ENCODE assay signal across 14 mouse cellular contexts in genomic region chr10:53165036-53165435, GRCm38 (mm10).
"Had no signal": no experiment of that assay in that cellular context is flagged by ENCODE, and none has a peak within 500 bp of the region (broad histone marks: within the 10 kb centered on the region; RNA-seq: fewer than 3 reads in every experiment).

No protein-coding gene starts in this region.

- H3K27me3 ChIP-seq: embryonic facial prominence, embryonic 12.5 days; embryonic facial prominence, embryonic 13.5 days; embryonic facial prominence, embryonic 15.5 days; forebrain, embryonic 12.5 days; forebrain, embryonic 13.5 days; forebrain, embryonic 15.5 days had no signal

- H3K9me3 ChIP-seq: embryonic facial prominence, embryonic 10.5 days; embryonic facial prominence, embryonic 12.5 days; embryonic facial prominence, embryonic 13.5 days; embryonic facial prominence, embryonic 15.5 days; forebrain, embryonic 10.5 days; forebrain, embryonic 12.5 days; forebrain, embryonic 13.5 days; forebrain, embryonic 15.5 days had no signal

- H3K27ac ChIP-seq: embryonic facial prominence, embryonic 10.5 days; embryonic facial prominence, embryonic 12.5 days; embryonic facial prominence, embryonic 13.5 days; embryonic facial prominence, embryonic 15.5 days; forebrain, embryonic 10.5 days; forebrain, embryonic 12.5 days; forebrain, embryonic 13.5 days; forebrain, embryonic 15.5 days; gastrocnemius, adult 2 months; heart, adult 2 months had no signal

- H3K4me3 ChIP-seq: embryonic facial prominence, embryonic 10.5 days; embryonic facial prominence, embryonic 12.5 days; embryonic facial prominence, embryonic 13.5 days; embryonic facial prominence, embryonic 15.5 days; erythroblast, embryonic 14.5 days; forebrain, embryonic 10.5 days; forebrain, embryonic 12.5 days; forebrain, embryonic 13.5 days; forebrain, embryonic 15.5 days; gastrocnemius, adult 2 months; heart, adult 2 months had no signal

- ATAC-seq: forebrain, embryonic 13.5 days; forebrain, embryonic 14.5 days; forebrain, embryonic 15.5 days; forebrain, embryonic 16.5 days; forebrain, postnatal 0 days had no signal

- H3K4me1 ChIP-seq: embryonic facial prominence, embryonic 10.5 days; embryonic facial prominence, embryonic 12.5 days; embryonic facial prominence, embryonic 13.5 days; embryonic facial prominence, embryonic 15.5 days; forebrain, embryonic 10.5 days; forebrain, embryonic 12.5 days; forebrain, embryonic 13.5 days; forebrain, embryonic 15.5 days had no signal

- H3K4me2 ChIP-seq: embryonic facial prominence, embryonic 12.5 days; embryonic facial prominence, embryonic 13.5 days; embryonic facial prominence, embryonic 15.5 days; forebrain, embryonic 12.5 days; forebrain, embryonic 13.5 days; forebrain, embryonic 15.5 days had no signal

- H3K9ac ChIP-seq: embryonic facial prominence, embryonic 12.5 days; embryonic facial prominence, embryonic 13.5 days; embryonic facial prominence, embryonic 15.5 days; forebrain, embryonic 12.5 days; forebrain, embryonic 13.5 days; forebrain, embryonic 15.5 days; forebrain, postnatal 0 days had no signal

- H3K36me3 ChIP-seq: embryonic facial prominence, embryonic 10.5 days; embryonic facial prominence, embryonic 12.5 days; embryonic facial prominence, embryonic 13.5 days; embryonic facial prominence, embryonic 15.5 days; forebrain, embryonic 10.5 days; forebrain, embryonic 12.5 days; forebrain, embryonic 15.5 days had no signal
